Mouse (Mus musculus): ENCODE measurements at regions not wholly inside any gene's neighbourhood (a gene's known extent, or its start where the extent isn't known, plus 50 kb on each side); places are given as distances from the start of the nearest gene placed in this dataset.

GRCm38 (mm10) chr12:49449396-49449795 lies 64.4 kb downstream of the Gm43517 start:
- Histone ChIP-seq H3K27ac (no peak overlapping the region), H3K9ac (no peak overlapping the region), H3K36me3 (ENCODE audit: poor library complexity, severe bottlenecking) (no peaks in the 10 kb centered on the region), H3K9me3 (replicated peaks) (no peaks in the 10 kb centered on the region), H3K4me2 (no peak overlapping the region), H3K27me3 (no peaks in the 10 kb centered on the region), H3K4me1 (no peaks in the 10 kb centered on the region), H3K4me3 (no peak overlapping the region)
- ATAC-seq = no peak
- WGBS = 85% methylated on average over 3 of the region's 3 CpGs

DNA sequence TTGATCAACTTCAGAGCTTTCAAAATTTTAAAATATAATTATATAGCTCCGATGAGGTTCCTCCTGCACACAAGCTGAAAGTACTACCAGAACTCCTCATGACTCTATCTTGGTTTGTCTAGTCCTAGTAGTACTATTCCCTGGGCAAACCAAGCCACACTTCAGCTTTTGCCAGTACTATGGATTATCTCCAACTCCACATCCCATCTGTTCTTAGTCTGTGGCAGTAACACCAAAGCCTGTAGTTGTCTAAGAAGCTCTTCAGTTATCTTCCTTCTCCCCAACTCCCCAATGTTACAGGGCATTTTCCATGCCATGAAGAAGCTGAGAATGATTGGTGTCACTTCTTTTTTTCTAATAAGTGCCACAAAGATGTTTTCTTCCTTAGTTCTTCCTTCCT lies 83.1 kb downstream of the Gm43517 start:
- no peak for ATAC-seq

DNA sequence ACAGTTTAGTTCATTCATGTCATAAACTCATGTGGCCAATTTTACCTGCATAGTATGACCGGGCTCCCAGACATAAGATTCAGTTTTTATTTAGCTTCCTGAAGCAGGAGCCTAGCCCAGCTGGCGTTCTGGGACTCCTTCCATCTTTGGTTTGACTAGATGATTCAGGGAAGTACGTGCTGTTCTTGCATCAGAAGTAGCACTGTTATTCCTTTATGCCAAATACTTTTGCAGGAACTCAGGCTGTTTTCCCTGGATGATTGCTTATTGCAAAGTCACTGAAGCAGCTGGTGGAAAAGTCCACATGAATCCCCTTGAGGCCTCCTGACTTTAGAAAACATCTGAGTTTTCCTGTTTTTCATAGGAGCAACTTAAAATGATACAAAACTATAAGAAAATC lies 88.4 kb downstream of the Gm43517 start:
- Histone ChIP-seq H3K27me3 (no peaks in the 10 kb centered on the region), H3K4me3 (no peak overlapping the region), H3K4me2 (no peak overlapping the region), H3K36me3 (ENCODE audit: poor library complexity, severe bottlenecking) (no peaks in the 10 kb centered on the region), H3K9me3 (replicated peaks) (no peaks in the 10 kb centered on the region), H3K27ac (no peak overlapping the region), H3K4me1 (no peaks in the 10 kb centered on the region), H3K9ac (no peak overlapping the region)
- WGBS = 77% methylated on average over 3 of the region's 3 CpGs
- no peak for ATAC-seq

More for the DNA sequence above, 83.1 kb downstream of the Gm43517 start:
- Histone ChIP-seq H3K9ac (no peak overlapping the region), H3K4me1 (no peaks in the 10 kb centered on the region), H3K36me3 (ENCODE audit: poor library complexity, severe bottlenecking) (no peaks in the 10 kb centered on the region), H3K27ac (no peak overlapping the region), H3K4me2 (no peak overlapping the region), H3K9me3 (replicated peaks) (no peaks in the 10 kb centered on the region), H3K4me3 (no peak overlapping the region), H3K27me3 (no peaks in the 10 kb centered on the region)
- WGBS = 84% methylated on average over 1 of the region's 1 CpGs

- H3K36me3 ChIP-seq (ENCODE audit: poor library complexity, severe bottlenecking) = no peaks in the 10 kb centered on the region
- no peak overlapping the region for H3K9ac ChIP-seq
- ATAC-seq = peak; percentile 76
- WGBS = 5% methylated on average over 3 of the region's 3 CpGs
- H3K9me3 ChIP-seq (replicated peaks) = no peaks in the 10 kb centered on the region
- H3K4me3 ChIP-seq = peak overlapping the region; percentile 13; the same call in 1 of the 2 replicates
- peak overlapping the region; percentile 84 for H3K27ac ChIP-seq
- no peaks in the 10 kb centered on the region for H3K27me3 ChIP-seq
- peak overlapping the region; percentile 52 for H3K4me2 ChIP-seq
- H3K4me1 ChIP-seq = peaks cover 29% of the 10 kb centered on the region
These were observed 95.7 kb downstream of the Gm43517 start for GRCm38 (mm10) chr12:49480656-49481055.

DNA sequence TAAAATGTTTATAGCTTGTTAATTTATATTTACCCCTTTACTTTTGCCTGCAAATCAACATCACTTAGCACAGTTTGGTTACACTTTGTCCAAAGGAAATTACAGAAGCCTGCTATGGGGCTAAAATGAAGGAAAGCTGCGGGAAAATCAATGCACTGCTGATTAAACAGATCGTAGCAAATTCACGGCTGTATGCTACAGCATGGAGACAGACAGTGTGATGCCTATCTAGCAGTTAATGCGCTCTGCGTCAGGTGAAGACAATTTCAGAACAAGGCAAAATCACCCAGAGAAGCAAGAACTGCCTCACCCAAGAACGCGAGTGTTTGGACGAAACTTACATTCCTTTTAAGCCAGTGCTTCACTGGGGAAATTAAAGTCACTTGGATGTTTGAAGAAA lies 96.2 kb downstream of the Gm43517 start:
- no peaks in the 10 kb centered on the region for H3K9me3 ChIP-seq (replicated peaks)
- H3K4me1 ChIP-seq = peaks cover 29% of the 10 kb centered on the region
- H3K27me3 ChIP-seq = no peaks in the 10 kb centered on the region
- 14% methylated on average over 8 of the region's 8 CpGs for WGBS
- H3K27ac ChIP-seq = peak overlapping the region; percentile 84
- peak; percentile 64 for ATAC-seq
- peak overlapping the region; percentile 13; the same call in 1 of the 2 replicates for H3K4me3 ChIP-seq
- peak overlapping the region; percentile 53 for H3K9ac ChIP-seq
- H3K4me2 ChIP-seq = peak overlapping the region; percentile 52
- H3K36me3 ChIP-seq (ENCODE audit: poor library complexity, severe bottlenecking) = no peaks in the 10 kb centered on the region

DNA sequence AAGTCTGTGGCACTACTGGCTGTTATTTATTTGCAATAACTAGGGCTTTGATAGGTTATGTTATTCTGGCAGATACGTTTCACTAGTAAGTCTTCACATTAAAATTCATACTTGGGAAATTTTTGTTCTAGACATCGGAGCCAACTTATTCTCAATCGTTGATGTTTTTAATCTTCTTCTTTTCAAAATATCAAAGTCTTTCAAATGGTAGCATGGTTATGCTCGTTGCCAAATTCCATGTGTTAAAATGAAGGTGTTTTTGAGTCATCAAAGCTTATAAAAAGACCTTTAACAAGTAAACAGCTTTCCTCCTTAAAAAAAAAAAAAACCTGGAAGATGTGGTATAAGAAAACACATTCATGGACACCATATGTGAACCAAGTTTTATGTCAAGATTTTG lies 97.4 kb downstream of the Gm43517 start:
- Histone ChIP-seq H3K4me1 (peaks cover 29% of the 10 kb centered on the region), H3K4me3 (no peak overlapping the region), H3K4me2 (no peak overlapping the region), H3K27ac (no peak overlapping the region), H3K9ac (no peak overlapping the region), H3K27me3 (no peaks in the 10 kb centered on the region), H3K9me3 (replicated peaks) (no peaks in the 10 kb centered on the region), H3K36me3 (ENCODE audit: poor library complexity, severe bottlenecking) (no peaks in the 10 kb centered on the region)
- no peak for ATAC-seq
- 77% methylated on average over 4 of the region's 4 CpGs for WGBS

- Histone ChIP-seq H3K9me3 (replicated peaks) (no peaks in the 10 kb centered on the region), H3K27ac (peak overlapping the region; percentile 68), H3K4me1 (peaks cover 29% of the 10 kb centered on the region), H3K4me2 (0 out of 2 replicates have a peak overlapping the region, but pooled peaks have one; percentile 4), H3K27me3 (no peaks in the 10 kb centered on the region), H3K9ac (no peak overlapping the region), H3K36me3 (ENCODE audit: poor library complexity, severe bottlenecking) (no peaks in the 10 kb centered on the region), H3K4me3 (no peak overlapping the region)
- peak; percentile 83 for ATAC-seq
- whole genome bisulfite sequencing = 4% methylated on average over 4 of the region's 4 CpGs
These were observed 99.2 kb downstream of the Gm43517 start for GRCm38 (mm10) chr12:49484070-49484770.

- Histone ChIP-seq H3K36me3 (ENCODE audit: poor library complexity, severe bottlenecking) (no peaks in the 10 kb centered on the region), H3K27me3 (no peaks in the 10 kb centered on the region), H3K9ac (no peak overlapping the region), H3K4me2 (no peak overlapping the region), H3K4me3 (no peak overlapping the region), H3K9me3 (replicated peaks) (no peaks in the 10 kb centered on the region), H3K4me1 (no peaks in the 10 kb centered on the region), H3K27ac (no peak overlapping the region)
- no peak for ATAC-seq
These were observed 128.2 kb downstream of the Gm43517 start for GRCm38 (mm10) chr12:49513131-49513530.

- no peaks in the 10 kb centered on the region for H3K27me3 ChIP-seq
- no peak overlapping the region for H3K4me2 ChIP-seq
- no peaks in the 10 kb centered on the region for H3K4me1 ChIP-seq
- 86% methylated on average over 1 of the region's 1 CpGs for WGBS
- no peaks in the 10 kb centered on the region for H3K9me3 ChIP-seq (replicated peaks)
- no peak overlapping the region for H3K27ac ChIP-seq
- no peak overlapping the region for H3K9ac ChIP-seq
- no peak overlapping the region for H3K4me3 ChIP-seq
- H3K36me3 ChIP-seq (ENCODE audit: poor library complexity, severe bottlenecking) = no peaks in the 10 kb centered on the region
- ATAC-seq = no peak
These were observed 129.6 kb downstream of the Gm43517 start for GRCm38 (mm10) chr12:49514616-49515015.
